Mouse (Mus musculus) hindbrain, embryonic 15.5 days (tissue): ENCODE measurements around the gene Myg1. TPM values are rescaled to one million over a fixed set of nuclear protein-coding genes. Genes with fewer than 3 reads are reported as not detected.
A peak's percentile ranks its signal among the peaks of the same experiment; 100 is the strongest.

Experiments used
- ATAC-seq: fragments of 200-750 bp; cut with Nextera tagmentation; 2 replicates; pipeline ENCODE4 v1.8.0; 2017; ENCODE audit warnings: low read depth, moderate number of reproducible peaks, moderate TSS enrichment; ENCODE audit not compliant: low FRiP score
- H3K27ac ChIP-seq: fragments of 300-500 bp; sonication (generic); replicated peaks from 2 replicates; pipeline ENCODE4 v1.5.1; 2015; ENCODE audit warnings: mild to moderate bottlenecking, inconsistent platforms
- H3K27me3 ChIP-seq: fragments of 300-500 bp; sonication (generic); 2 replicates; pipeline ENCODE4 v1.6.1; 2015; ENCODE audit warnings: control low read depth, inconsistent platforms
- H3K36me3 ChIP-seq: fragments of 300-500 bp; sonication (generic); 2 replicates; pipeline ENCODE4 v1.6.1; 2015; ENCODE audit warnings: control low read depth, inconsistent platforms
- H3K4me1 ChIP-seq: fragments of 300-500 bp; sonication (generic); replicated peaks from 2 replicates; pipeline ENCODE4 v1.6.1; 2015; ENCODE audit warnings: control low read depth, inconsistent platforms
- H3K4me2 ChIP-seq: fragments of 300-500 bp; sonication (generic); 2 replicates; pipeline ENCODE4 v1.6.1; 2015; ENCODE audit warnings: moderate library complexity, mild to moderate bottlenecking, inconsistent platforms
- H3K4me3 ChIP-seq: fragments of 300-500 bp; sonication (generic); 2 replicates; pipeline ENCODE4 v1.5.1; 2015; ENCODE audit warnings: mild to moderate bottlenecking, inconsistent platforms
- H3K9ac ChIP-seq: fragments of 300-500 bp; sonication (generic); 2 replicates; pipeline ENCODE4 v1.6.1; 2015; ENCODE audit warnings: inconsistent platforms
- H3K9me3 ChIP-seq: fragments of 300-500 bp; sonication (generic); 2 replicates; pipeline ENCODE4 v1.6.1; 2016; ENCODE audit warnings: control low read depth, inconsistent platforms
- WGBS: fragments of 180-500 bp; shearing (Covaris S2); methylation state at CpG from one replicate; pipeline ENCODE4 v1.1.7; 2015; 5-methylcytosine and 5-hydroxymethylcytosine counted together
- polyA plus RNA-seq: library from polyadenylated mRNA; unstranded; fragments of >200 nt; fragmentation: Nextera tagmentation; extraction: Ambion mirVana; gene quantifications from 2 replicates; pipeline ENCODE4 v1.2.1, GENCODE M21; 2015

Myg1 gene
- polyA plus RNA-seq, 1 experiment from 2014 or later: 94.2 TPM

GRCm38 (mm10) chr15:102350942-102351291 lies 19.4 kb downstream of the Myg1 start:
- H3K27ac ChIP-seq: 0 out of 2 replicates have a peak overlapping the region, but pooled peaks have one; percentile 50
- no peaks in the 10 kb centered on the region for H3K27me3 ChIP-seq
- no peaks in the 10 kb centered on the region for H3K9me3 ChIP-seq
- peak overlapping the region; percentile 86 for H3K4me3 ChIP-seq
- peaks cover 29% of the 10 kb centered on the region for H3K4me1 ChIP-seq
- WGBS: 8% methylated on average over 11 of the region's 11 CpGs
- 0 out of 2 replicates have a peak, but pooled peaks cover 7% of the 10 kb centered on the region for H3K36me3 ChIP-seq
- H3K4me2 ChIP-seq: peak overlapping the region; percentile 88
- H3K9ac ChIP-seq: peak overlapping the region; percentile 79; the same call in 1 of the 2 replicates
- no peak for ATAC-seq

GRCm38 (mm10) chr15:102352177-102352576 lies 20.7 kb downstream of the Myg1 start:
- WGBS: 63% methylated on average over 2 of the region's 2 CpGs
- Histone ChIP-seq H3K36me3 (0 out of 2 replicates have a peak, but pooled peaks cover under 1% of the 10 kb centered on the region), H3K4me2 (no peak overlapping the region), H3K9ac (no peak overlapping the region), H3K4me3 (no peak overlapping the region), H3K27me3 (peaks cover 8% of the 10 kb centered on the region), H3K9me3 (no peaks in the 10 kb centered on the region), H3K4me1 (peaks cover 31% of the 10 kb centered on the region), H3K27ac (no peak overlapping the region)
- no peak for ATAC-seq

GRCm38 (mm10) chr15:102353986-102354385 lies 22.5 kb downstream of the Myg1 start:
- Histone ChIP-seq H3K27me3 (peaks cover 26% of the 10 kb centered on the region), H3K4me2 (no peak overlapping the region), H3K36me3 (no peaks in the 10 kb centered on the region), H3K4me1 (peaks cover 42% of the 10 kb centered on the region), H3K27ac (no peak overlapping the region), H3K9me3 (no peaks in the 10 kb centered on the region), H3K9ac (no peak overlapping the region), H3K4me3 (no peak overlapping the region)
- no peak for ATAC-seq
- 90% methylated on average over 2 of the region's 2 CpGs for WGBS

- ATAC-seq: peak; percentile 65; the same call in 1 of the 2 replicates
- WGBS: under 1% methylated on average over 48 of the region's 49 CpGs
- H3K27me3 ChIP-seq: peaks cover 32% of the 10 kb centered on the region
These were observed 23.8 kb downstream of the Myg1 start for GRCm38 (mm10) chr15:102355134-102355870.

GRCm38 (mm10) chr15:102355871-102356441 lies 24.4 kb downstream of the Myg1 start:
- peaks cover 32% of the 10 kb centered on the region for H3K27me3 ChIP-seq
- peak; percentile 23; the same call in 1 of the 2 replicates for ATAC-seq

More at GRCm38 (mm10) chr15:102355134-102355870, 23.8 kb downstream of the Myg1 start:
- Histone ChIP-seq H3K4me2 (peak overlapping the region; percentile 97), H3K4me1 (peaks cover 31% of the 10 kb centered on the region), H3K9ac (peak overlapping the region; percentile 51), H3K27ac (peak overlapping the region; percentile 64), H3K9me3 (no peaks in the 10 kb centered on the region), H3K4me3 (peak overlapping the region; percentile 43), H3K36me3 (no peaks in the 10 kb centered on the region)

GRCm38 (mm10) chr15:102356501-102357325 lies 25.2 kb downstream of the Myg1 start:
- H3K9ac ChIP-seq: no peak overlapping the region
- H3K36me3 ChIP-seq: no peaks in the 10 kb centered on the region
- H3K4me2 ChIP-seq: peak overlapping the region; percentile 97
- no peak overlapping the region for H3K4me3 ChIP-seq
- peaks cover 26% of the 10 kb centered on the region for H3K4me1 ChIP-seq
- ATAC-seq: no peak
- no peaks in the 10 kb centered on the region for H3K9me3 ChIP-seq
- 31% methylated on average over 16 of the region's 16 CpGs for WGBS
- no peak overlapping the region for H3K27ac ChIP-seq
- H3K27me3 ChIP-seq: peaks cover 32% of the 10 kb centered on the region

More at GRCm38 (mm10) chr15:102355871-102356441, 24.4 kb downstream of the Myg1 start:
- peak overlapping the region; percentile 97 for H3K4me2 ChIP-seq
- no peaks in the 10 kb centered on the region for H3K36me3 ChIP-seq
- H3K9ac ChIP-seq: peak overlapping the region; percentile 51
- peak overlapping the region; percentile 64 for H3K27ac ChIP-seq
- H3K9me3 ChIP-seq: no peaks in the 10 kb centered on the region
- H3K4me3 ChIP-seq: peak overlapping the region; percentile 43
- H3K4me1 ChIP-seq: peaks cover 28% of the 10 kb centered on the region
- 1% methylated on average over 38 of the region's 38 CpGs for WGBS

- no peaks in the 10 kb centered on the region for H3K36me3 ChIP-seq
- peaks cover 26% of the 10 kb centered on the region for H3K4me1 ChIP-seq
- ATAC-seq: no peak
- no peak overlapping the region for H3K9ac ChIP-seq
- 2% methylated on average over 25 of the region's 25 CpGs for WGBS
- H3K4me2 ChIP-seq: peak overlapping the region; percentile 51
- H3K4me3 ChIP-seq: peak overlapping the region; percentile 21; the same call in 1 of the 2 replicates
- no peak overlapping the region for H3K27ac ChIP-seq
- peaks cover 35% of the 10 kb centered on the region for H3K27me3 ChIP-seq
- no peaks in the 10 kb centered on the region for H3K9me3 ChIP-seq
These were observed 26.6 kb downstream of the Myg1 start for GRCm38 (mm10) chr15:102358126-102358525.

- H3K36me3 ChIP-seq: no peaks in the 10 kb centered on the region
- peaks cover 35% of the 10 kb centered on the region for H3K27me3 ChIP-seq
- H3K4me2 ChIP-seq: no peak overlapping the region
- no peak overlapping the region for H3K9ac ChIP-seq
- ATAC-seq: 0 out of 2 replicates have a peak, but pooled peaks have one; percentile 24
- H3K4me3 ChIP-seq: no peak overlapping the region
- WGBS: 19% methylated on average over 5 of the region's 5 CpGs
- H3K27ac ChIP-seq: no peak overlapping the region
- no peaks in the 10 kb centered on the region for H3K9me3 ChIP-seq
- peaks cover 26% of the 10 kb centered on the region for H3K4me1 ChIP-seq
These were observed 27.3 kb downstream of the Myg1 start for GRCm38 (mm10) chr15:102358834-102359233.

- H3K36me3 ChIP-seq: no peaks in the 10 kb centered on the region
- ATAC-seq: no peak
- peak overlapping the region; percentile 33; the same call in 1 of the 2 replicates for H3K4me2 ChIP-seq
- peaks cover 25% of the 10 kb centered on the region for H3K4me1 ChIP-seq
- no peak overlapping the region for H3K9ac ChIP-seq
- H3K27ac ChIP-seq: no peak overlapping the region
- 12% methylated on average over 14 of the region's 14 CpGs for WGBS
- H3K27me3 ChIP-seq: peaks cover 28% of the 10 kb centered on the region
- no peak overlapping the region for H3K4me3 ChIP-seq
- H3K9me3 ChIP-seq: no peaks in the 10 kb centered on the region
These were observed 31.1 kb downstream of the Myg1 start for GRCm38 (mm10) chr15:102362648-102363047.

- Histone ChIP-seq H3K27ac (no peak overlapping the region), H3K9ac (no peak overlapping the region), H3K4me3 (no peak overlapping the region), H3K9me3 (no peaks in the 10 kb centered on the region), H3K27me3 (peaks cover 10% of the 10 kb centered on the region; the same call in 1 of the 2 replicates), H3K4me1 (peaks cover 15% of the 10 kb centered on the region), H3K4me2 (no peak overlapping the region), H3K36me3 (no peaks in the 10 kb centered on the region)
- no peak for ATAC-seq
- 98% methylated on average over 1 of the region's 1 CpGs for WGBS
These were observed 33.2 kb downstream of the Myg1 start for GRCm38 (mm10) chr15:102364678-102365077.

- Histone ChIP-seq H3K4me2 (peak overlapping the region; percentile 56), H3K9me3 (no peaks in the 10 kb centered on the region), H3K9ac (no peak overlapping the region), H3K27ac (no peak overlapping the region), H3K27me3 (peaks cover 17% of the 10 kb centered on the region; the same call in 1 of the 2 replicates), H3K36me3 (no peaks in the 10 kb centered on the region), H3K4me3 (peak overlapping the region; percentile 29; the same call in 1 of the 2 replicates), H3K4me1 (peaks cover 18% of the 10 kb centered on the region)
- 4% methylated on average over 7 of the region's 7 CpGs for WGBS
- ATAC-seq: no peak
These were observed 34.7 kb downstream of the Myg1 start for GRCm38 (mm10) chr15:102366238-102366637.
